Mouse (Mus musculus) hindbrain, embryonic 15.5 days (tissue): ENCODE results near the gene Ldha. TPM values are rescaled to one million over a fixed set of nuclear protein-coding genes. Genes with fewer than 3 reads are reported as not detected.

Source experiments
- polyA plus RNA-seq: library from polyadenylated mRNA; unstranded; fragments of >200 nt; fragmentation: Nextera tagmentation; extraction: Ambion mirVana; gene quantifications from 2 replicates; pipeline ENCODE4 v1.2.1, GENCODE M21; 2015

The Ldha gene
- polyA plus RNA-seq, 1 experiment from 2014 or later: 696 TPM

Other genes starting within 250 kb of the Ldha start
- gene Sergef, start 201.7 kb upstream of the Ldha start, polyA plus RNA-seq: 42.1 and 43.8 TPM in 2 replicates
- gene Tph1, start 168.9 kb upstream of the Ldha start, polyA plus RNA-seq: 0.39 and 0.46 TPM in 2 replicates
- gene Saal1, start 130.8 kb upstream of the Ldha start, polyA plus RNA-seq: 16.1 and 16.8 TPM in 2 replicates
- 0.26 and 0.43 TPM in 2 replicates for gene Saa3, start 125.8 kb upstream of the Ldha start, polyA plus RNA-seq
- not detected in 2 replicates for gene Saa4, start 108.9 kb upstream of the Ldha start, polyA plus RNA-seq
- gene Saa1, start 98.5 kb upstream of the Ldha start, polyA plus RNA-seq: not detected in 2 replicates
- gene Saa2, start 89.7 kb upstream of the Ldha start, polyA plus RNA-seq: 0.14 TPM in 1 of 2 replicates, not detected in the other
- 13.2 and 14.4 TPM in 2 replicates for gene Hps5, start 45.4 kb upstream of the Ldha start, polyA plus RNA-seq
- gene Gtf2h1, start 45.4 kb upstream of the Ldha start, polyA plus RNA-seq: 39.5 and 41.2 TPM in 2 replicates
- 0.30 and 0.34 TPM in 2 replicates for gene Ldhc, start 19.7 kb downstream of the Ldha start, polyA plus RNA-seq
- 326 and 342 TPM in 2 replicates for gene Tsg101, start 78.5 kb downstream of the Ldha start, polyA plus RNA-seq
- 4.5 and 5.6 TPM in 2 replicates for gene Uevld, start 117.1 kb downstream of the Ldha start, polyA plus RNA-seq
- not detected in 2 replicates for gene Gm9999, start 142.1 kb downstream of the Ldha start, polyA plus RNA-seq
- 8.3 and 8.4 TPM in 2 replicates for gene Spty2d1, start 166.9 kb downstream of the Ldha start, polyA plus RNA-seq
- gene Tmem86a, start 209.1 kb downstream of the Ldha start, polyA plus RNA-seq: 25.8 and 25.9 TPM in 2 replicates